Mouse (Mus musculus) kidney, adult 8-10 months (tissue): Measurements from ENCODE around the gene Ppp1r35.

Source experiments
- DNase-seq, 2 experiments: peaks; one replicate each; pipeline ENCODE4 v3.0.0; 2022

Gene Ppp1r35

GRCm38 (mm10) chr5:137751988-137752387 lies 26.7 kb upstream of the Ppp1r35 start:
- no peak for DNase-seq

- DNase-seq, result no peak
Measured at GRCm38 (mm10) chr5:137753111-137753832, 25.4 kb upstream of the Ppp1r35 start.

DNA sequence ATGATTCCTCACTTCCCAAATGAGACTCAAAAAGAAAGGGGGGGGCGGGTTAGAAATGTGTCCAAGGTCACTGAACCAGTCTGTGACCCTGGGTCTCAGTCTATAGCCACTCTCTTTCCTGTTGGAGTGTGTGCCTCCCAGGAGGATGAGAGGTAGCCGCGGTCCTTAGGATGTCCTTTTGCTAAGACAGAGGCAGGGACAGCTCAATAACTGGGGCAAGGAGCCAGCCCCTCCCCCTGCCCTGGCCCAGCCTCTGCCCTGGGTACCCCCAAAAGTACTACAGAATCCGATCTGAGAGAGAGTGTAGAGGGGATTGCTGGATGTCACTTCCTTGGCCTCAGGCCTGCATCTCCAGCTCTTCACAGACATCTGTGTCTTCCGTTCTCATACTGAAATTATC lies 23.2 kb upstream of the Ppp1r35 start:
- no peak for DNase-seq

DNA sequence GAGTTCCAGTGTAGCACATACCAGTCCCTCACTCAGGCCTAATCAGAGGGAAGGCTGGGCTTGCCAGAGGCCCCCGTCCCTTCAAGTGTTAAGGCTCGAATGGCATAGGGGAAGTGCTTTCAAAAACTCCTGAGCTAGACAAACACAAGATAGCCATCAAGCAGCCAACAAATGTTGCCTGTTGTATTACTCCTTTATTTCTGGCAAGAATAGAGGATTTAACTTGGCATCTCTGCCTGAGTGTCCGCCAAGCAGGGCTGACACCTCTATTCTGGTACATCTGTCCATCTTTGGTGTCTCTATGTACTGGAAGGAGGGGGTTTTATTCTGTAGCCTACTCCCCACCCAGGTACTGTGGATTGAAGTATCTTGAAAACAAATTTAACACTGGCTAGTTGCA lies 22.5 kb upstream of the Ppp1r35 start:
- no peak for DNase-seq

DNA sequence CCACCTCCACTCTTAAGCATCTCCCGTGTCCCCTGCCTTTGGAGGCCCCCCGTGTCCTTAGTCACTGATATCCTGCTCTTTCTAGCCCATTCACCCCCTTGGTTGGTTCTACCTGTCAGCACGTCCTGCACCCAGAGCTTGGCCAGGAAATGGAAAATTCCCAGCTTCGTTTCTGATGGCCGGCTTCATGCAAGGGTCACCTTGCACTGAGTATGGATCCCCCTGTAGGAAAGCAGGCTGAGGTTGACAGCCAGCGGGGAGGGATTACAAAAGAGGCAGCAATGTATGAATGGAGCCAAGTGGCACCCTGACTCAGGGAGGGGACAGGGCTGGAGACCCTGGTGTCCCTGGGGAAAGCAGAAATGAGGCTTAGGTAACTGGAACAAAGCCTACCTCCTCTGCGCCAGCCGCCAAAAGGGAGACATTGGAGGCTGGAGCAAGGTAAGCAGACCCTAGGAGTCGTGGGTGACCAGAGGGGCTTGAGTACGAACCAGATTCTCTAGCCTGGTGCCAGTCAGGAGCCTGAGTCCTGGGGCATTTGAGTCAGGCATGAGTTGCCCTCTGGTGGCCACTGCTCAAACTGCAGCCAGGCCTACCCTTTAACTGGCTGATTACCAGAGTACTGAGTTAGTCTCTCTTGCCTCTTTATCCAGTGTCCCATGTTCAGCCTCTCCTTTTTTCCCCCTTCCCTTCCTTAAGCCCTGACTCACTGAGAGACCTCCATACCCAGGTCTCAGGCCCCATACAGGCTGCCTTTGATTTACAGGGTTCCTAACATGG lies 21.6 kb upstream of the Ppp1r35 start:
- peak; percentile 76 to 93 for DNase-seq

DNA sequence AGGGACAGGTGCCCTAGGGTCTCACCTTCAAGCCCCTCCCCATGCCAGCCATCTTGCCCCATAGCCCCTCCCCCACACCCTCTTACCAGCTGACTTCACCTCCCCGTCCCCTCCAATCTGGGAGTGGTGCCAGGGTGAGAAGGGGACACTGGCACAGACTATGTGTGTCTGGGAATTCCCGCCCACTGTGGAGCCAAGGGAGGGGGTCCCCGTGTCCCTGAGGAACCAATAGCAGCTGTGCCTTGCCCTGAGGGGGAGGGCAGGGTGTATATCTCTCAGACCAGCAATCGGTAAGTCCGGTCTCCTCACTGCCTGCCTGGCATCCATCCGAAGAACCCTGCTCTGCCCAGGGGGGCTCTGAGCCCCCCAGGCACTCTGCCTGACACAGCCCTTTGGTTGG lies 20.8 kb upstream of the Ppp1r35 start:
- no peak for DNase-seq

GRCm38 (mm10) chr5:137758921-137759534 lies 19.6 kb upstream of the Ppp1r35 start:
- no peak for DNase-seq

- peak; percentile 93 for DNase-seq
Measured at GRCm38 (mm10) chr5:137759971-137760412, 18.7 kb upstream of the Ppp1r35 start.

GRCm38 (mm10) chr5:137764609-137765340 lies 13.9 kb upstream of the Ppp1r35 start:
- no peak for DNase-seq

- no peak for DNase-seq
Measured at GRCm38 (mm10) chr5:137766270-137766669, 12.4 kb upstream of the Ppp1r35 start.

DNA sequence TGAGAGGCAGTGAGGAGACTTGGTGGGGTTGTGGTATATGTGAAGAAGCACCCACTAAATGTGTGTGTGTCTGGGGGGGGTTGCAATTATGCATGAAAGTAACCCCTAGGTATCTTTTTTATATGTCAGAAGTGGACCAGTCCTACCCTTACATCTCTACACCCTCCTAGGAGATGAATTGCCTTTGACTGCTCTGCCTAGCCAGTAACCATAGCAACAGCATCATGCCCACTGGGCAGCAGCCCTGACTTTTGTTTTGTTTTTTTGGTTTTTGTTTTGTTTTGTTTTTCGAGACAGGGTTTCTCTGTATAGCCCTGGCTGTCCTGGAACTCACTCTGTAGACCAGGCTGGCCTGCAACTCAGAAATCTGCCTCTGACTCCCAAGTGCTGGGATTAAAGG lies 10.2 kb upstream of the Ppp1r35 start:
- no peak for DNase-seq

DNA sequence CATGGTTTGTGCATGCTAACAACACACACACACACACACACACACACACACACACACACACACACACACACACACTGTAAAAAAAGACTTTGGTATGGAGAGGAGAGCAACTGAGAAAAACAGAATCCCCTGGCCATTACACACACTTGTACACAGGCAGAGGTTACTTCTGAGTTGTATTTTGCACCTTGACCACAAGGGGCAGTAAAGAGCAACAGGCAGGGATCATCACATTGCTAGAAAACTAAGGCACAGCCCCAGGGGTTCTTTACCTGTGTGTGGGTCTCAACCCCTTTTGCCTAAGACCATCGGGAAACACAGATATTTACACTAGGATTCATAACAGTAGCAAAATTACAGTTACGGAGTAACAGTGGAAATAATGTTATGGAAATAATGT lies 7.9 kb upstream of the Ppp1r35 start:
- DNase-seq, result no peak

DNA sequence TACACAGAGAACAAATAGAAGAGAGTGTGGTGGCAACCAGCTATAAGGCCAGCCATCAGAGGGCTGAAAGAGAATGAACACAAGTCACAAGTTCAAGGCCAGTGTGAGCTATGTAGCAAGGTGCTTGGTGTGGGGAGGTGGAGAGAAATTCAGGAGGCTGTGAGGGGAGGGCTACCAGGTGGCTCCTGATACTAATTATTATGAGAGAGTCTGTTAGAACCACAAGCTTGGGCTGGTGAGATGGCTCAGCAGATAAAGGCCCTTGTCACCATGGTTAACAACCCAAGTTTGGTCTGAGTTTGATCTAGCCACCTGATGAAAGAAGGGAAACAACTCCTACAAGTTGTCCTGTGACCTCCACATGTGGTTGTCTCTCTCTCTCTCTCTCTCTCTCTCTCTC lies 5.9 kb upstream of the Ppp1r35 start:
- DNase-seq, result no peak

- DNase-seq, result no peak
Measured at GRCm38 (mm10) chr5:137775587-137776290, 2.9 kb upstream of the Ppp1r35 start.

DNA sequence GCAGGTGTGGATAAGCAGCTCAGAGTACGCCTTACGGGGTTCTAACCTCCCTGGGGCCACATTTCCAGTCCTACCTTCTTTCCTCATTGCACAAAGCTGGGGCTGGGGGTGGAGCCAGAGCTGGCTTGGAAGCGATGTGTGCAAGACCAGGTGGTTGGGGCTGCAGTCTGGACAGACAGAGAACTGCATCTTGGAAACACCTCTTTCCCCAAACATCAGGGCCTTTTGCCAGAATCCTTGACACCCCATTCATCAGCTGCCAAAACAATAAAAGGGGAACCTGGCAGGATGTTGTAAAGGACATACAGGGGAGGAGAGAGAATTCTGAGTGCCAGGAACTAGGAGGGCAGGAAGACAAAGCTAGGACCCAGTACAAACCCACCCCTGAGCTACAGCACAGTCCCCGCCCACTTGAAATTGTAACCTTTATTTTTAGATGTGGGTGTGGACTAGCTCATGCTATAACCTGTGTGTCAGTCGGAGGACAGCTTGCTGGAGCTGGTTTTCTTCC lies 2.2 kb upstream of the Ppp1r35 start:
- peak in 1 of 2 experiments; percentile 65 for DNase-seq

DNA sequence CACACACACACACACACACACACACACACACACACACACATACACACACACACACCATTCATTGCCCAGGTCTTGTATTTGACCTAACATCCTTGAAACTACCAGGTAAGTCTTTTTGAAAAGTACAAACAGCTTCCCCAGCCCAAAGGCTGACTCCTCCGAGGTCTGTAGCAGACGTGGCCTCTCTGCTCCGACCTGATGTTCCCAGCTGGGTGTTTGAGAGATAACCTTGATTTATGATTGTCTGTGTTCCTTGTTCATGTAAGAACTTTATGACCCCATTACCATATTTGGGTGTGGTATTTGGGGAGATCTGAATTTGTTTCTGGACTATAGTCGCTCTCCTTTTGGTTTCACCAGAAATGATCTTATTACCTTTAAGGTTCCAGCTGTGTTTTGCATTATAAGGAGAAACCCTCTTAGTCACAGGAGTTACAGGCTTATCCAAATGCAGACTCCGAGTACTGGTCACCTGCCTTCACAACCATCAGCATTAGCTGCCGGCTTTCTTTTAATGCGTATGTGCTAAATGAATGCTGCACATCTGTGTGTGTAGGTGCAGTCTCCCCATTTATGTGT lies 1.3 kb upstream of the Ppp1r35 start:
- DNase-seq, result no peak

DNA sequence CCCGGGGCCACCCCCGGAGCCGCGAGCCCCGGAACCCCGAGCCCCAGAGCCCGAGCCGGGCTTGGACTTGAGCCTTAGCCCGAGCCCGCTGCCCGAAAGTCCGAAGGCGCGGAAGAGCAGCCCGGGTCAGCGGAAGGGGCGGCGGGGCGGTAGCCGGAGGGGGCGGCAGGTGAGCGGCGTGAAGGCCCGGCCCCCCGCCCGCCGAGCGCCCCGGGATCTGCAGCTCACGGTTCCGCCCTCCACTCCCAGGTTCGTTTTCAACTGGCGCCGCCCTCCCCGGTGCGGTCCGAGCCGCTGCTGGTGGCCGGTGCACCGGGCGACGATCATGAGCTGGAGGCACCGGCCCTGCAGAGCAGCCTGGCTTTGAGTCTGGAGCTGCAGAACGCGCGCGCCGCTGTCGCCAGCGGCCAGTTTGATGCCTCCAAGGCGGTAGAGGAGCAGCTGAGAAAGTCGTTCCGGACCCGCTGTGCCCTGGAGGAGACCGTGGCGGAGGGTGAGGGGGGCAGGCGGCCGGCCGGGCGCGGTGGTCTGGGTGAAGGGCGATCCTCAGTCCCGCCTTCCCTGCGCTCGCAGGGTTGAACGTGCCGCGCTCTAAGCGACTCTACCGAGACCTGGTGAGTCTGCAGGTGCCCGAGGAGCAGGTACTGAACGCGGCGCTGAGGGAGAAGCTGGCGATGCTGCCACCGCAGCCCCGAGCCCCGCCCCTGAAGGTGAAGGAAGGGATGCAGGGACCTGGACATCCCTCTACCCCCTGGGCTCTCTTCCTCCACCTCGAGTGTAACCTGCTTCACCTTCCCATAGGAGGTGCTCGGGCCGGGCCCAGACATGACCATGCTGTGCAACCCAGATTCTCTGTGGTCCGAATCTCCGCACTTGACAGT lies 644 bp downstream of the Ppp1r35 start:
- no peak for DNase-seq

DNA sequence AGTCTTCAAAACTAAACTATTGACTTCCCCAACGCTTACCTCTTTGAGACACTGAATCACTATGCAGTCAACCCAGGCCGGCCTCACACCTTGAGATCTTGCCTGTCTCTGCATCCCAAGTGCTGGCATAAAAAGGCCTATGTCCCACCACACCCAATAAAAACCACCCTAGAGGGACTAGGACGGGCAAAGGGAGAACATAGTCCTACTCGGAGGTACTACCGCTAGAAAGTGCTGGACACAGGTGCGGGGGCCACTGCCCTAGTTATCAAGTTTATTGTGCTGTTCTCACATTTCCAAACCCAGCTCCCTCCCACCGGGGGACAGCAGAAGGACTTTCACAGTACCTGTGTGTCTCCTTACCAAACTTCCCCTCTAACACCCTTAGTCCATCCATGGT lies 3.0 kb downstream of the Ppp1r35 start:
- no peak for DNase-seq

GRCm38 (mm10) chr5:137782776-137783522 lies 4.3 kb downstream of the Ppp1r35 start:
- no peak for DNase-seq

DNA sequence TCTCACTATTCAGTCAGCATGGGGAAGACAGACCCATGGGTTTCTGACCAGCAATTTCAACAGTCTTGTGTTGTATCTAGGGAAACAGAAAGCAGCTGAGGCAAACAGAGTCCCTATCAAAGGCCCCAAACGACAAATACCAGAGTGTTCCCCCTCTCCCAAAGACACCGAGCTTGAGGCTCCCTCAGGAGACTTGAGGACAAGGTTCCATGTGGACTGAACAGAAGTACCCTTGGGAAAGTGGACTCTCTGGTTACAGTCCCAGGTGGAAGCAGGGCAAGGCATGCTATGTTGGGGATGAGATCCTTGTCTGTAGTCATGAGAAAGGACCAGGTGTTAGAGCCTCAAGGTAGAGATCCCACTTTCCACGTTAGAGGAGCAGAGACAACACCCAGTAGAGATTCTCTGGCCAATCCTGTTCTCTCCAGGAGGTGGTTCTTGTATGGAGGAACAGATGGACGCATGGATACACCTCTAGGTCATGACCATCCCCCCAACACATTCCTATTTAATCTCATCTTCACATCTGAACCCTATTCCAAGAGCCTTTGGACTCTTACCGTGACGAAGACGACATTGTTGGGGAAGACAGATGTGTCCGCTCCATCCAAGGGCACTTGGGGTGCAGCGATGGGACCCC lies 5.4 kb downstream of the Ppp1r35 start:
- DNase-seq, result no peak
